Mouse (Mus musculus) CD4-positive, CD25-positive, alpha-beta regulatory T cell (primary cell): ENCODE measurements around the gene E2f1. TPM values are rescaled to one million over a fixed set of nuclear protein-coding genes. Genes with fewer than 3 reads are reported as not detected.

Experiments
- polyA plus RNA-seq: library from polyadenylated mRNA; unstranded; fragments of 100-300 nt; shearing (Covaris generic); gene quantifications from one replicate; pipeline ENCODE4 v1.2.1, GENCODE M21; 2017

Gene E2f1
- polyA plus RNA-seq, result 2.8 TPM

DNA sequence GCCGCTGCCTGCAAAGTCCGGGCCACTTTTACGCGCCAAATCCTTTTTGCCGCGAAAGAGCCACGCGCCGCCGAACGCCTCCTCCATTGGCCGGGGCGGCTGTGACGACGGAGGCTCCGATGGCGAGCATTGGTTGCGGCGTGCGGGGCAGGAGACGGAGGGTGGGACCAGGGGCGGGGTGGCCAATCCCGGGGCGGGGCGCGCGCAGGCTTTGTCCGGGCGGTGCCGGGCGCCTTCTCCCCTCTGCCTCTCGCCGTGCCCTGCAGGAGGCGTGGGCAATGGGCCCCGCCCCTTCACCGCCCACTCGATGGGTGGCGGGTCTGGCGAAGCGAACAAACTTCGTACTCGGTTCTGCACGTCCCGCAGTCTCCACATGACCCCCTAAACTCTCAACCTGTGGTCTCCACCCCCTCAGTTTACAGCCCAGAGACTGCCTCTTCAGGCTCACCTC lies at the start of gene E2f1:
Gene E2f1, minus strand, starts transcription at position 57 of the 451 bp plus-strand sequence.

DNA sequence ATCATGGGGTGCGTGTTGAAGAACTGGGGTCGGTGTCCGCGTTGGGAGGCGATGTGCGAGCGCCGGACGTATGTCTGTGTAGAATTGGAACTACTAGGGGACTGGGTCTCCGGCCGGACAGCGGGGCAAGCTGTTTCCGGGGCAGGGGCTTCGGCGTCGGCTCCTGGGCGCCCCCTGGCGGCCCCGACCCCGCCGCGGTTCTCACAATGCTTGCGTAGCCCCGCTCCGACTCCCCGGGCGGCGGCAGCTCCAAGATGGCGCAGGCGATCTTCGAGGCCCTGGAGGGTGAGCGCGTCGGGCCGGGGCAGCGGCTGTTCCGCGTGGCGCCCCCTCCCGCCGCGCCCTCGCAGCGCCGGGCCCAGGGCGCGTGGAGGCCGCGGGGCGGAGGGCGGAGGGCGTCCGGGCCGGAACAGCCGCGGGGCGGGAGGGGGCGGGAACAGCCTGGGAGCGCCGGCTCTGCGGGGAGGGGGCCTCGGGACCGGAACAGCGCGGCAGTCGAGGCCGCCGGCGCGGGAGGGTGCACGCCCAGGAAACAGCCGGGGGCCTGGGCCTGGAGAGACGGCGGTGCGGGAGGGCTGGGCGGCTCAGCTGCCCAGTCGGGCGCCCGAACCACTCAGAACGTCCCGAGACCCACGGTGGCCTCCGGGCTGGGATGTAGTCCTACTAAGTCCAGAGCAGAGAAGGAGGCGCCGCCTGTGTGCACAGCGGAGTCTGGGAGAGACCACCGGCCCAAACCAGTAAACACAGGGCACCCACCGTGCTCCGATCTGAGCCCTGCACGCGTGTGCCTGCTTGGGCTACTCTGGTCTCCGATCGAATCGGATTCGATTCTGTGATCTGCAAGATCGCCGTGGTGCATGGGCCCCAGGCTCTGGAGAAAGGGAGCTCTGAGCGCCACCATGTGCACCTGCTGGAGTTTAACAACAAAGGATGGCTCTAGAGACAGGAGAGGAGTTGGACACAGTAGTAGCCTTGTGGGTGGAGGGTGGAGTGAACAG lies 43.7 kb upstream of the E2f1 start, which contains the start of the genes Zfp341 and 4930519P11Rik:
Gene Zfp341, plus strand, starts transcription at position 180 of the 998 bp plus-strand sequence.
Gene 4930519P11Rik, minus strand, starts transcription at position 320 of the 998 bp plus-strand sequence.

DNA sequence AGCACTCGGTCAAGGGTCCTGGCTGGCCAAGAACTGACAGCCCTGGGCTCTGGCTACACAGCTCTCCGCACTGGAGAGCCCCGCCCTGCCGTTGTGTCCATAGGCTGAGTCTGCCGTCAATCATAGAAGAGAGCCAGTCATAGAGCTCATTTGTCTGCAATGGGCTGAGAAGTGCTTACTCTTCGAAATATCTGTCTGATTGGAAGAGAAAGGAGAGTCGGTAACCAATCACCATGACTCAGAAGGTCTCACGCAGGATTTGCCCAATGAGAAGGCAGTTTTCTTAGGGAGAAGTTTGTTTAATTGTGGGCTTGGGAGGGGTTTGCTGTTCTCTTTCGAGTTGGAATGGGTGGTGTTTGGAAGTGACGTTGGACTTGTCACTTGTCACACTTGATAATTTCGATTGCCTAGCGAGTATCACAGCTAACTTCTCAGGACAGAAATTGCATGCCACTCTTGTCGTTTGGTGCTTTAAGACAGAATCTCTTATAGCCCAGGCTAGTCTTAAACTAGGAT lies 34.0 kb upstream of the E2f1 start, which contains the start of gene Pxmp4:
Gene Pxmp4, minus strand, starts transcription at position 71 of the 516 bp plus-strand sequence.

GRCm38 (mm10) chr2:154558264-154559039 lies 11.2 kb downstream of the E2f1 start, which contains the start of gene Necab3:
Gene Necab3, minus strand, starts transcription at chr2:154558890.

DNA sequence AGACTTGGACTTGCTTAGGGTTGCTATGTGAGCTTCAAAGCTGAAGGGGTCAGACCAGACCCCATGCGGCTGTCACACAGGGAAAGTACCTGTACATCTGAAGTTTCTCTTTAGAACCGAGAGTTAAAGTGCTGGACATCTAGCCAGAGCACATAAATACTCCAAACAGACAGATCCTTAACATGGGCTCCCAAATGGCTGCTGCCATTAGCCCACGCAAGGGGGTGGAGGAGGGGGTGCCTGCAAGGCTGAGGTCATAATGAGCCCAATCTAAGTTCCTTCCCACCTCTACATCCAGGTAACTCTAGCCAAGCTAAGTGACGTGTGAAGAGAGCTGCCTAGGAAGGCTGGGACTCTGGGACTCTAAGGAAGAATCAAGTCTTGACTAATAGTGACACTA lies 18.2 kb downstream of the E2f1 start, which contains the start of gene Actl10:
Gene Actl10, plus strand, starts transcription at position 301 of the 400 bp plus-strand sequence.

GRCm38 (mm10) chr2:154546711-154547110 lies 23.0 kb downstream of the E2f1 start, which contains the start of gene 1700003F12Rik:
Gene 1700003F12Rik, plus strand, starts transcription at chr2:154547085.

Other genes with a start within 250 kb of the E2f1 start
- gene Cdk5rap1, start 196.9 kb downstream of the E2f1 start, polyA plus RNA-seq, result 18.1 TPM
- gene Snta1, start 161.8 kb downstream of the E2f1 start, polyA plus RNA-seq, result 0.24 TPM
- gene Cbfa2t2, start 133.4 kb downstream of the E2f1 start, polyA plus RNA-seq, result 30.7 TPM
- not detected for gene 1700003F12Rik, start 22.8 kb downstream of the E2f1 start, polyA plus RNA-seq
- gene Actl10, start 18.1 kb downstream of the E2f1 start, polyA plus RNA-seq, result not detected
- gene Necab3, start 11.0 kb downstream of the E2f1 start, polyA plus RNA-seq, result 0.63 TPM
- gene Pxmp4, start 33.8 kb upstream of the E2f1 start, polyA plus RNA-seq, result 24.9 TPM
- 0.77 TPM for gene Zfp341, start 43.4 kb upstream of the E2f1 start, polyA plus RNA-seq
- gene 4930519P11Rik, start 43.5 kb upstream of the E2f1 start, polyA plus RNA-seq, result 0.50 TPM
- 12.1 TPM for gene Chmp4b, start 81.8 kb upstream of the E2f1 start, polyA plus RNA-seq
- 0.29 TPM for gene Gm14214, start 200.1 kb upstream of the E2f1 start, polyA plus RNA-seq
- 164 TPM for gene Raly, start 221.2 kb upstream of the E2f1 start, polyA plus RNA-seq
- gene a, start 221.5 kb upstream of the E2f1 start, polyA plus RNA-seq, result 0.37 TPM